Mouse (Mus musculus): ENCODE data around the gene Gm5089. TPM values are rescaled to one million over a fixed set of nuclear protein-coding genes. Genes with fewer than 3 reads are reported as not detected.

Gene Gm5089
- polyA plus RNA-seq, 1 experiment from 2014 or later: 1.2 TPM

- Histone ChIP-seq H3K27ac (no peak overlapping the region), H3K4me1 (replicated peaks; ENCODE audit: control insufficient read depth, insufficient read depth, low read length) (peaks cover 5% of the 10 kb centered on the region; the same call in 1 of the 2 replicates), H3K27me3 (ENCODE audit: control insufficient read depth, insufficient read depth, low read length) (peaks cover 12% of the 10 kb centered on the region; the same call in 1 of the 2 replicates), H3K9ac (no peak overlapping the region), H3K4me3 (replicated peaks; ENCODE audit: low read length) (no peak overlapping the region), H3K36me3 (replicated peaks; ENCODE audit: control insufficient read depth, insufficient read depth) (no peaks in the 10 kb centered on the region), H3K4me2 (replicated peaks) (no peak overlapping the region), H3K9me3 (ENCODE audit: control insufficient read depth, low read length) (no peaks in the 10 kb centered on the region)
- no peak for DNase-seq (ENCODE audit: low spot score)
- ATAC-seq (ENCODE audit: low FRiP score): no peak
- 82% methylated on average over 13 of the region's 13 CpGs for WGBS
Measured at GRCm38 (mm10) chr14:122389684-122390370, 61.1 kb downstream of the Gm5089 start.

GRCm38 (mm10) chr14:122388431-122389031 lies 62.4 kb downstream of the Gm5089 start:
- peaks cover 20% of the 10 kb centered on the region for H3K27me3 ChIP-seq (ENCODE audit: control insufficient read depth, insufficient read depth, low read length)
- no peak overlapping the region for H3K4me3 ChIP-seq (replicated peaks; ENCODE audit: low read length)
- H3K4me2 ChIP-seq (replicated peaks): no peak overlapping the region
- no peaks in the 10 kb centered on the region for H3K9me3 ChIP-seq (ENCODE audit: control insufficient read depth, low read length)
- H3K27ac ChIP-seq: peak overlapping the region; percentile 17
- H3K4me1 ChIP-seq (replicated peaks; ENCODE audit: control insufficient read depth, insufficient read depth, low read length): peaks cover 10% of the 10 kb centered on the region; the same call in 1 of the 2 replicates
- no peak overlapping the region for H3K9ac ChIP-seq
- H3K36me3 ChIP-seq (replicated peaks; ENCODE audit: control insufficient read depth, insufficient read depth): no peaks in the 10 kb centered on the region
- ATAC-seq (ENCODE audit: low FRiP score) (no peak), DNase-seq (ENCODE audit: low spot score) (no peak)
- 48% methylated on average over 19 of the region's 19 CpGs for WGBS

DNA sequence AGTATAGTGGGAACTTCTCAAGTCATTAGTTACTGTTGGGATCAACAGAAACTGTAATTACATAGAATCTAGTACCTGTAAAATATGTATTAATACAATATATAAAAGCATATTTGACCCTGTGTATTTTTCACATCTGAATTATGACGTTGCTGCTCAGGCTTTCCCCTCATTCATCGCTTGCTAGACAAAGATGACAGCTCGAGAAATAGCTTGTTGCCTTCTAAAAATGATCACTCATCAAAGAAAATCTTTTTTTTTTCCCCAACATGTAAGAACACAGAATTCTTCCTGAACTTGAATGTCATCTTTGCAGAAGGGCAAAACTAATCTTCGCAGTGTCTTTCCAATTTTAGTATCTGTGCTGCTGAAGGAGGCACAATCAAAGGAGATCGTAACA lies 63.1 kb downstream of the Gm5089 start:
- ATAC-seq (ENCODE audit: low FRiP score): no peak
- Histone ChIP-seq H3K36me3 (replicated peaks; ENCODE audit: control insufficient read depth, insufficient read depth) (no peaks in the 10 kb centered on the region), H3K27ac (no peak overlapping the region), H3K27me3 (ENCODE audit: control insufficient read depth, insufficient read depth, low read length) (peaks cover 20% of the 10 kb centered on the region), H3K9me3 (ENCODE audit: control insufficient read depth, low read length) (no peaks in the 10 kb centered on the region), H3K4me1 (replicated peaks; ENCODE audit: control insufficient read depth, insufficient read depth, low read length) (peaks cover 10% of the 10 kb centered on the region; the same call in 1 of the 2 replicates), H3K4me3 (replicated peaks; ENCODE audit: low read length) (no peak overlapping the region), H3K9ac (no peak overlapping the region), H3K4me2 (replicated peaks) (no peak overlapping the region)
- DNase-seq (ENCODE audit: low spot score): no peak
- WGBS: 78% methylated on average over 5 of the region's 5 CpGs

DNA sequence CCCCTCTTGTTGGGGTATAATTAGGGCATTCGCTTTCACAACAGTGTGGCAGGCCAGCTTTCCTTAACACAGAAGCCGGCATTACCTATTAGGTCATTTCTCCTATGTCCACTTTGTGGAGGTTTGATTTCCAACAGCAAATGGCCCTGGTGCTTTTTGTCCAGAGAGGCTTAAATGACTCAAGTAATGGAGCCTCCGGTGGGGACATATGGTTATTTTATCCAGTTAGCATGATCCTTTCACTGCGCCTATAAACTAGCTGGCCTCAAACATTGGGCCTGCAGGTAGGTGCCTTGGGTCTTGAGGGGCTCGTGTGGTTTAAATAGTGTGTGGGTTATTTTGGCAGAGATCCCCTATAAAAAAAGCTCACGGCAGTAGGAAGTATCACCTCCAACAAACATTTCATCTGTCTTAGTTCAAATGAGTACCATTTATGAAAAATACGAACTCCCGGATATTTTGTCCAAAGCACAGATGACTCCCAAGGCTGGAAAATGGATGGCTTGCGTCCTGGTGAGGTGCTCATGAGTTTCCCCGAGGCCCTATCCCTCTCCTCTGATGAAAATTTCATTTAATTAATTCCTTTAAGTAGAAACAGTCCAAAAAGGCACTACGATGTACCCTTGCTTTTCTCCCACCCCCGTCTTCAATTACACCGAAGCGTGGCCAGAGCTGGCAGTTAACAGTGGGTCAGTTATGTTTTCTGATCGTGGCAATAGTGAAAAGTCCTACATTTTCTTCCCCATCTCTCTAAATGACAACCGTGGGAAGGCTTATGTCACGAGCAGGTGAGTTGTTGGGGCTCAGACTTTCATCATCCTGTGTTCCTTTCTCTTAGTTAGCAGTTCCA lies 64.4 kb downstream of the Gm5089 start:
- H3K27ac ChIP-seq: no peak overlapping the region

GRCm38 (mm10) chr14:122385758-122386157 lies 65.2 kb downstream of the Gm5089 start:
- DNase-seq (ENCODE audit: low spot score): no peak
- H3K27me3 ChIP-seq (ENCODE audit: control insufficient read depth, insufficient read depth, low read length): peaks cover 20% of the 10 kb centered on the region
- no peaks in the 10 kb centered on the region for H3K9me3 ChIP-seq (ENCODE audit: control insufficient read depth, low read length)
- H3K9ac ChIP-seq: no peak overlapping the region
- no peaks in the 10 kb centered on the region for H3K36me3 ChIP-seq (replicated peaks; ENCODE audit: control insufficient read depth, insufficient read depth)
- 93% methylated on average over 5 of the region's 5 CpGs for WGBS
- no peak overlapping the region for H3K4me2 ChIP-seq (replicated peaks)
- no peak for ATAC-seq (ENCODE audit: low FRiP score)
- H3K4me1 ChIP-seq (replicated peaks; ENCODE audit: control insufficient read depth, insufficient read depth, low read length): peaks cover 10% of the 10 kb centered on the region; the same call in 1 of the 2 replicates
- H3K4me3 ChIP-seq (replicated peaks; ENCODE audit: low read length): no peak overlapping the region
- no peak overlapping the region for H3K27ac ChIP-seq

More for the DNA sequence above, 64.4 kb downstream of the Gm5089 start:
- ATAC-seq (ENCODE audit: low FRiP score) (no peak), DNase-seq (ENCODE audit: low spot score) (no peak)
- peaks cover 20% of the 10 kb centered on the region for H3K27me3 ChIP-seq (ENCODE audit: control insufficient read depth, insufficient read depth, low read length)
- no peaks in the 10 kb centered on the region for H3K9me3 ChIP-seq (ENCODE audit: control insufficient read depth, low read length)
- H3K4me2 ChIP-seq (replicated peaks): no peak overlapping the region
- H3K4me3 ChIP-seq (replicated peaks; ENCODE audit: low read length): no peak overlapping the region
- no peak overlapping the region for H3K9ac ChIP-seq
- peaks cover 10% of the 10 kb centered on the region; the same call in 1 of the 2 replicates for H3K4me1 ChIP-seq (replicated peaks; ENCODE audit: control insufficient read depth, insufficient read depth, low read length)
- H3K36me3 ChIP-seq (replicated peaks; ENCODE audit: control insufficient read depth, insufficient read depth): no peaks in the 10 kb centered on the region
- WGBS: 78% methylated on average over 17 of the region's 17 CpGs

DNA sequence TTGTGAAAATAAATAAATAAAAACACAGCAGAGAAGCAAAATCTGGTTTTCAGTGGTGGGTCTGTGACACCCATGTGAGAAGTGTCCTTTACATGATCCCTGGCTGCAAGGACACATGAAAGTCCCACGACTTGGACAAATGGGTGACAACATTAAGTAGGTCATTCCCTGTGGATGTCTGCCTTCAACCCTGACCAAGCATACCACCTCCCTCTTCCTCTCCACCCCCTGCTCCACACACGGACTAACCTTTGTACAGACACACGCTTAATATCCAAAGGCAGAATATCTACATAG lies 65.7 kb downstream of the Gm5089 start:
- H3K27me3 ChIP-seq (ENCODE audit: control insufficient read depth, insufficient read depth, low read length): peaks cover 20% of the 10 kb centered on the region
- 73% methylated on average over 3 of the region's 3 CpGs for WGBS

More for the DNA sequence above, 65.7 kb downstream of the Gm5089 start:
- H3K9me3 ChIP-seq (ENCODE audit: control insufficient read depth, low read length): no peaks in the 10 kb centered on the region
- H3K36me3 ChIP-seq (replicated peaks; ENCODE audit: control insufficient read depth, insufficient read depth): no peaks in the 10 kb centered on the region
- ATAC-seq (ENCODE audit: low FRiP score) (no peak), DNase-seq (ENCODE audit: low spot score) (no peak)
- H3K9ac ChIP-seq: no peak overlapping the region
- H3K4me2 ChIP-seq (replicated peaks): peak overlapping the region; percentile 22; the same call in 1 of the 2 replicates
- peaks cover 10% of the 10 kb centered on the region; the same call in 1 of the 2 replicates for H3K4me1 ChIP-seq (replicated peaks; ENCODE audit: control insufficient read depth, insufficient read depth, low read length)
- H3K27ac ChIP-seq: no peak overlapping the region
- no peak overlapping the region for H3K4me3 ChIP-seq (replicated peaks; ENCODE audit: low read length)

Other genes with a start within 250 kb of the Gm5089 start
- 11.6 and 14.0 TPM in 2 replicates for gene Zic5, start 14.6 kb upstream of the Gm5089 start, polyA plus RNA-seq (2014; fragmentation: Nextera tagmentation; extraction: Ambion mirVana)
- 10.6 and 11.4 TPM in 2 replicates for gene Zic2, start 24.3 kb upstream of the Gm5089 start, polyA plus RNA-seq (2014; fragmentation: Nextera tagmentation; extraction: Ambion mirVana)
- gene Gm10837, start 39.5 kb upstream of the Gm5089 start, polyA plus RNA-seq (2014; fragmentation: Nextera tagmentation; extraction: Ambion mirVana): 0.31 and 0.95 TPM in 2 replicates
- gene Pcca, start 83.2 kb upstream of the Gm5089 start, polyA plus RNA-seq (2014; fragmentation: Nextera tagmentation; extraction: Ambion mirVana): 27.2 and 34.6 TPM in 2 replicates